Mouse (Mus musculus) CH12.LX (cell line): ENCODE measurements at regions not wholly inside any gene's neighbourhood (a gene's known extent, or its start where the extent isn't known, plus 50 kb on each side); places are given as distances from the start of the nearest gene placed in this dataset.

Source experiments
- CTCF ChIP-seq, 2 experiments: IDR thresholded peaks in 1 of 2; conservative IDR thresholded peaks in 1 of 2; 2 replicates each; pipeline ENCODE4 v1.5.1; 2011 to 2012; ENCODE audit warnings: low read depth in 2 of 2, low read length in 2 of 2, improper control_type of control experiment in 1 of 2, inconsistent platforms in 1 of 2, mild to moderate bottlenecking in 1 of 2, moderate library complexity in 1 of 2
- EP300 ChIP-seq: IDR thresholded peaks from 2 replicates; pipeline ENCODE4 v1.6.1; 2011; ENCODE audit warnings: low read length, improper control_type of control experiment
- MAZ ChIP-seq: IDR thresholded peaks from 2 replicates; pipeline ENCODE4 v1.6.1; 2012; ENCODE audit warnings: low read depth, mild to moderate bottlenecking, inconsistent platforms, low read length, improper control_type of control experiment, moderate library complexity
- POLR2A ChIP-seq: IDR thresholded peaks from 2 replicates; pipeline ENCODE4 v1.6.1; 2011; ENCODE audit warnings: low read depth, mild to moderate bottlenecking, improper control_type of control experiment, low read length
- POLR2AphosphoS2 ChIP-seq: IDR thresholded peaks from 2 replicates; pipeline ENCODE4 v1.6.1; 2011; ENCODE audit warnings: low read depth, low read length, improper control_type of control experiment
- USF2 ChIP-seq: conservative IDR thresholded peaks from 2 replicates; pipeline ENCODE4 v1.6.1; 2011; ENCODE audit warnings: low read depth, low read length, improper control_type of control experiment
- ZMIZ1 ChIP-seq: IDR thresholded peaks from 2 replicates; pipeline ENCODE4 v1.6.1; 2012; ENCODE audit warnings: low read depth, mild to moderate bottlenecking, inconsistent platforms, low read length, improper control_type of control experiment

GRCm38 (mm10) chr8:76211891-76212290 is 687.4 kb upstream of the Nr3c2 start:
- TF ChIP-seq POLR2A: no peak
- TF ChIP-seq CTCF (conservative IDR thresholded peaks at IDR 0.05 in 1 of 2, IDR thresholded peaks at IDR 0.05 in 1 of 2; ENCODE audit: low read depth in 2 of 2, low read length in 2 of 2): no peak
- no peak for TF ChIP-seq EP300
- TF ChIP-seq POLR2AphosphoS2: no peak
- no peak for TF ChIP-seq USF2
- no peak for TF ChIP-seq MAZ
- TF ChIP-seq ZMIZ1: no peak
